Mouse (Mus musculus) limb, embryonic 13.5 days (tissue): ENCODE data around the gene Rbfox2. TPM values are rescaled to one million over a fixed set of nuclear protein-coding genes. Genes with fewer than 3 reads are reported as not detected.

ENCODE experiments used
- ATAC-seq: fragments of 200-750 bp; cut with Nextera tagmentation; 2 replicates; pipeline ENCODE4 v1.8.0; 2017; ENCODE audit warnings: low read depth, moderate number of reproducible peaks, moderate TSS enrichment; ENCODE audit not compliant: low FRiP score
- H3K27ac ChIP-seq: fragments of 300-500 bp; sonication (generic); 2 replicates; pipeline ENCODE4 v1.5.1; 2015; ENCODE audit warnings: inconsistent platforms, mild to moderate bottlenecking, moderate library complexity
- H3K27me3 ChIP-seq: fragments of 300-500 bp; sonication (generic); 2 replicates; pipeline ENCODE4 v1.6.1; 2015; ENCODE audit warnings: mild to moderate bottlenecking, inconsistent platforms
- H3K36me3 ChIP-seq: fragments of 300-500 bp; sonication (generic); 2 replicates; pipeline ENCODE4 v1.6.1; 2015; ENCODE audit warnings: inconsistent platforms, mild to moderate bottlenecking, moderate library complexity
- H3K4me1 ChIP-seq: fragments of 300-500 bp; sonication (generic); 2 replicates; pipeline ENCODE4 v1.6.1; 2015; ENCODE audit warnings: inconsistent platforms
- H3K4me2 ChIP-seq: fragments of 300-500 bp; sonication (generic); replicated peaks from 2 replicates; pipeline ENCODE4 v1.6.1; 2015; ENCODE audit warnings: inconsistent platforms, mild to moderate bottlenecking, moderate library complexity
- H3K4me3 ChIP-seq: fragments of 300-500 bp; sonication (generic); 2 replicates; pipeline ENCODE4 v1.5.1; 2015; ENCODE audit warnings: moderate library complexity, mild to moderate bottlenecking, inconsistent platforms
- H3K9ac ChIP-seq: fragments of 300-500 bp; sonication (generic); 2 replicates; pipeline ENCODE4 v1.6.1; 2015; ENCODE audit warnings: mild to moderate bottlenecking, inconsistent platforms
- H3K9me3 ChIP-seq: fragments of 300-500 bp; sonication (generic); 2 replicates; pipeline ENCODE4 v1.6.1; 2016; ENCODE audit warnings: inconsistent platforms
- WGBS: fragments of 180-500 bp; shearing (Covaris S2); methylation state at CpG from one replicate; pipeline ENCODE4 v1.1.7; 2015; 5-methylcytosine and 5-hydroxymethylcytosine counted together
- polyA plus RNA-seq: library from polyadenylated mRNA; unstranded; fragments of >200 nt; fragmentation: Nextera tagmentation; extraction: Ambion mirVana; gene quantifications from 2 replicates; pipeline ENCODE4 v1.2.1, GENCODE M21; 2015

Gene Rbfox2
- polyA plus RNA-seq, 1 experiment from 2014 or later: 83.1 TPM

- no peaks in the 10 kb centered on the region for H3K9me3 ChIP-seq
- peaks cover 30% of the 10 kb centered on the region for H3K36me3 ChIP-seq
- no peaks in the 10 kb centered on the region for H3K27me3 ChIP-seq
- H3K4me2 ChIP-seq: no peak overlapping the region
- no peak overlapping the region for H3K4me3 ChIP-seq
- H3K4me1 ChIP-seq: 0 out of 2 replicates have a peak, but pooled peaks cover 3% of the 10 kb centered on the region
- 93% methylated on average over 4 of the region's 4 CpGs for WGBS
- H3K27ac ChIP-seq: no peak overlapping the region
- no peak overlapping the region for H3K9ac ChIP-seq
- no peak for ATAC-seq
Observed at GRCm38 (mm10) chr15:77124372-77125117, 182.3 kb downstream of the Rbfox2 start.

DNA sequence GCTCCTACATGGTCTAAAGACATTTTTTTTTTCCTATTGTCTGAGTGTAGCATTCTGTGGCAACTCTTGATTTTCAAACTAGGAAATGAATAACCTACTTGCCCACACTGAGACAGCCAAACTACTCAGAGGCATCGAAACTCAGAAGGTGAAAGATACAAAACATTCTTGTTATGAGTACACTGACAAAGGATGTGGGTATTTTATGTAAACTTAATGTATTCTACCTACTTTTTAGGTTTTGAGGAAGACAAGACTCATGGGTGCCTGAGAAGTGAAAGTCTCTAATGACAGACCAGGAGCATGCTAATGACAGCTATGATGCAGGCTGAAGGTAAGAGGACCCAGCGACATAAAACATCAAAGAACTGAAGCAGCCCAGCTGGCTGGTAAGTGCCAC, 184.0 kb downstream of the Rbfox2 start:
- no peak for ATAC-seq
- Histone ChIP-seq H3K4me2 (no peak overlapping the region), H3K27me3 (no peaks in the 10 kb centered on the region), H3K9ac (no peak overlapping the region), H3K9me3 (no peaks in the 10 kb centered on the region), H3K4me3 (no peak overlapping the region), H3K4me1 (no peaks in the 10 kb centered on the region), H3K36me3 (peaks cover 21% of the 10 kb centered on the region), H3K27ac (no peak overlapping the region)
- 78% methylated on average over 2 of the region's 2 CpGs for WGBS

- Histone ChIP-seq H3K36me3 (peaks cover 15% of the 10 kb centered on the region), H3K27ac (no peak overlapping the region), H3K9me3 (no peaks in the 10 kb centered on the region), H3K4me1 (no peaks in the 10 kb centered on the region), H3K4me3 (no peak overlapping the region), H3K9ac (no peak overlapping the region), H3K27me3 (no peaks in the 10 kb centered on the region), H3K4me2 (no peak overlapping the region)
- 77% methylated on average over 6 of the region's 6 CpGs for WGBS
- ATAC-seq: no peak
Observed at GRCm38 (mm10) chr15:77122208-77122607, 184.6 kb downstream of the Rbfox2 start.

DNA sequence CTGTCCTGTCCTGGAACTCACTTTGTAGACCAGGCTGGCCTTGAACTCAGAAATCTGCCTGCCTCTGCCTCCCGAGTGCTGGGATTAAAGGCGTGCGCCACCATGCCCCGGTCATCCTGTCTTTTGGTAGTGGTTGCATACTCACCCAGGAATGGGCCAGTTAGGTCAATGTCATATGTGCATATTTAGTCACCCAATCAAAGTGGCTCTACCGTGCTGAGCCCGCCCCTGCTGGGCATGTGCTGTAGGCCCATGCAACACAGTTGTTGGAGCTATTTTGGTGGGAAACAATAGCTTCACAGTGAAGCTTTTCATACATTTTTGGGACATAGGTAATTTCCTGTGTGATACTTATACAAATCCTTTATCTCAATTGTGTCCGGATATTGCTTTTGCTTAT, 187.1 kb downstream of the Rbfox2 start:
- no peaks in the 10 kb centered on the region for H3K9me3 ChIP-seq
- no peaks in the 10 kb centered on the region for H3K27me3 ChIP-seq
- no peak overlapping the region for H3K9ac ChIP-seq
- H3K4me3 ChIP-seq: no peak overlapping the region
- peaks cover 28% of the 10 kb centered on the region for H3K36me3 ChIP-seq
- no peak for ATAC-seq
- WGBS: 95% methylated on average over 7 of the region's 7 CpGs
- H3K4me1 ChIP-seq: no peaks in the 10 kb centered on the region
- no peak overlapping the region for H3K4me2 ChIP-seq
- no peak overlapping the region for H3K27ac ChIP-seq

- H3K4me3 ChIP-seq: no peak overlapping the region
- no peak overlapping the region for H3K4me2 ChIP-seq
- H3K9me3 ChIP-seq: no peaks in the 10 kb centered on the region
- no peaks in the 10 kb centered on the region for H3K27me3 ChIP-seq
- no peak overlapping the region for H3K27ac ChIP-seq
- no peaks in the 10 kb centered on the region for H3K4me1 ChIP-seq
- no peak for ATAC-seq
- WGBS: 70% methylated on average over 3 of the region's 3 CpGs
- H3K9ac ChIP-seq: no peak overlapping the region
- peaks cover 50% of the 10 kb centered on the region for H3K36me3 ChIP-seq
Observed at GRCm38 (mm10) chr15:77117209-77117608, 189.6 kb downstream of the Rbfox2 start.

- WGBS: 91% methylated on average over 9 of the region's 9 CpGs
- Histone ChIP-seq H3K9me3 (no peaks in the 10 kb centered on the region), H3K9ac (no peak overlapping the region), H3K36me3 (peaks cover 57% of the 10 kb centered on the region), H3K4me1 (no peaks in the 10 kb centered on the region), H3K27me3 (no peaks in the 10 kb centered on the region), H3K4me3 (no peak overlapping the region), H3K27ac (no peak overlapping the region), H3K4me2 (no peak overlapping the region)
- no peak for ATAC-seq
Observed at GRCm38 (mm10) chr15:77116139-77116722, 190.6 kb downstream of the Rbfox2 start.

DNA sequence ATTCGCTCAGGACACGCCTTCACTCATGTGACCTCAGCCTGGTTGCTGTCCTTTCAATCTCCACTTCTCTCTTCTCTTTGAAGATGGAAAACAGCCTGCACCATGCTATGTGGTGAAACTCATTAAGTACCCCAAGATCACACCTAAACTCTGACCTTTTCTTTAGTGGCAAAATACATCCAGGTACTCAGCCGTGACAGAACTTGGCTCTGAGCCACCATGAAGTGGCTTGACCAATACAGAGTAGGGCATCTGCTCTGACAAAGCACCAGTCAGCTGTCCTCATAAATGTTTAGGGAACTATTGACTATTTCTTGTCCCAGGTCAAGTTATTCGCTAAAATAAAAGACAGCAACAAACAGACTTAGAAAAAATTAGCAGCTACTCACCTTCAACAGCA, 191.3 kb downstream of the Rbfox2 start:
- H3K27me3 ChIP-seq: no peaks in the 10 kb centered on the region
- H3K9ac ChIP-seq: no peak overlapping the region
- H3K9me3 ChIP-seq: no peaks in the 10 kb centered on the region
- H3K4me2 ChIP-seq: no peak overlapping the region
- peaks cover 58% of the 10 kb centered on the region for H3K36me3 ChIP-seq
- no peaks in the 10 kb centered on the region for H3K4me1 ChIP-seq
- no peak for ATAC-seq
- H3K27ac ChIP-seq: no peak overlapping the region
- H3K4me3 ChIP-seq: no peak overlapping the region
- 81% methylated on average over 4 of the region's 4 CpGs for WGBS

DNA sequence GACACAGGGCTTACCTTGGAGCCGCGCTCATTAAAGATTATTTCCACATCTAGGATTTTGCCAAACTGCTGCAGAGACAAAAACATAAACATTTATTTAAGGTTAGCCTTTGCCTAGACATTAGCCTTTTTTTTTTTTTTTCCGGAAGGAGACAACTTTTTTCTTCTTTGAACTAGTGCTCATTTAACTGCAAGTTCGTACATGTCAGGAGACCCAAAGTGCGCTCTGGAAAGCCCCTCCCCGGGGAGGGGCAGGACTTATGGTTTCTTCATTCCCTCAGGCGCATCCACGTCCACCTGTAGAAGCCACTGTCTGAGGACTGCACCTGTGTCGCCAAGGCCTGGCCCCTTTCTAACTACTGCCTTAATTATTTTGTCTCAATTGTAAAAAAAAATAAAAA, 193.2 kb downstream of the Rbfox2 start:
- no peak for ATAC-seq
- H3K27me3 ChIP-seq: no peaks in the 10 kb centered on the region
- H3K4me3 ChIP-seq: no peak overlapping the region
- no peak overlapping the region for H3K9ac ChIP-seq
- no peak overlapping the region for H3K27ac ChIP-seq
- H3K4me1 ChIP-seq: no peaks in the 10 kb centered on the region
- no peaks in the 10 kb centered on the region for H3K9me3 ChIP-seq
- H3K36me3 ChIP-seq: peaks cover 61% of the 10 kb centered on the region
- no peak overlapping the region for H3K4me2 ChIP-seq
- 84% methylated on average over 9 of the region's 9 CpGs for WGBS

GRCm38 (mm10) chr15:77112378-77112777, 194.4 kb downstream of the Rbfox2 start:
- 85% methylated on average over 2 of the region's 2 CpGs for WGBS
- peaks cover 70% of the 10 kb centered on the region for H3K36me3 ChIP-seq
- no peaks in the 10 kb centered on the region for H3K9me3 ChIP-seq
- no peak overlapping the region for H3K4me2 ChIP-seq
- no peak overlapping the region for H3K9ac ChIP-seq
- no peak for ATAC-seq
- H3K4me3 ChIP-seq: no peak overlapping the region
- H3K27ac ChIP-seq: no peak overlapping the region
- no peaks in the 10 kb centered on the region for H3K27me3 ChIP-seq
- no peaks in the 10 kb centered on the region for H3K4me1 ChIP-seq

- H3K4me1 ChIP-seq: no peaks in the 10 kb centered on the region
- no peak for ATAC-seq
- no peaks in the 10 kb centered on the region for H3K27me3 ChIP-seq
- H3K36me3 ChIP-seq: peaks cover 72% of the 10 kb centered on the region
- H3K4me3 ChIP-seq: no peak overlapping the region
- H3K9me3 ChIP-seq: no peaks in the 10 kb centered on the region
- H3K9ac ChIP-seq: no peak overlapping the region
- 84% methylated on average over 7 of the region's 7 CpGs for WGBS
- H3K27ac ChIP-seq: no peak overlapping the region
- H3K4me2 ChIP-seq: no peak overlapping the region
Observed at GRCm38 (mm10) chr15:77111924-77112323, 194.9 kb downstream of the Rbfox2 start.

- Histone ChIP-seq H3K36me3 (peaks cover 60% of the 10 kb centered on the region), H3K27ac (no peak overlapping the region), H3K4me2 (no peak overlapping the region), H3K9ac (no peak overlapping the region), H3K27me3 (no peaks in the 10 kb centered on the region), H3K9me3 (no peaks in the 10 kb centered on the region), H3K4me3 (no peak overlapping the region), H3K4me1 (no peaks in the 10 kb centered on the region)
- whole genome bisulfite sequencing: 89% methylated on average over 11 of the region's 11 CpGs
- no peak for ATAC-seq
Observed at GRCm38 (mm10) chr15:77110452-77110851, 196.4 kb downstream of the Rbfox2 start.

GRCm38 (mm10) chr15:77107169-77107908, 199.5 kb downstream of the Rbfox2 start:
- H3K27ac ChIP-seq: no peak overlapping the region; the same call in 1 of the 2 replicates
- H3K9me3 ChIP-seq: no peaks in the 10 kb centered on the region
- no peak for ATAC-seq
- no peaks in the 10 kb centered on the region for H3K4me1 ChIP-seq
- WGBS: 84% methylated on average over 10 of the region's 10 CpGs
- no peak overlapping the region for H3K9ac ChIP-seq
- H3K4me3 ChIP-seq: no peak overlapping the region
- H3K27me3 ChIP-seq: no peaks in the 10 kb centered on the region
- H3K4me2 ChIP-seq: no peak overlapping the region
- H3K36me3 ChIP-seq: peaks cover 36% of the 10 kb centered on the region
